Mouse (Mus musculus) lung, adult 2 months (tissue): ENCODE measurements around the gene Dclre1a.

ENCODE experiments used
- CTCF ChIP-seq: fragments of 200-500 bp; IDR thresholded peaks from 2 replicates; pipeline ENCODE4 v1.5.1; 2011; ENCODE audit warnings: mild to moderate bottlenecking, low read length, control low read depth; ENCODE audit not compliant: insufficient read depth
- POLR2A ChIP-seq: fragments of 200-500 bp; IDR thresholded peaks from 2 replicates; pipeline ENCODE4 v1.6.1; 2011; ENCODE audit warnings: low read depth, mild to moderate bottlenecking, control low read depth, low read length, borderline replicate concordance; ENCODE audit errors: extremely low read depth

DNA sequence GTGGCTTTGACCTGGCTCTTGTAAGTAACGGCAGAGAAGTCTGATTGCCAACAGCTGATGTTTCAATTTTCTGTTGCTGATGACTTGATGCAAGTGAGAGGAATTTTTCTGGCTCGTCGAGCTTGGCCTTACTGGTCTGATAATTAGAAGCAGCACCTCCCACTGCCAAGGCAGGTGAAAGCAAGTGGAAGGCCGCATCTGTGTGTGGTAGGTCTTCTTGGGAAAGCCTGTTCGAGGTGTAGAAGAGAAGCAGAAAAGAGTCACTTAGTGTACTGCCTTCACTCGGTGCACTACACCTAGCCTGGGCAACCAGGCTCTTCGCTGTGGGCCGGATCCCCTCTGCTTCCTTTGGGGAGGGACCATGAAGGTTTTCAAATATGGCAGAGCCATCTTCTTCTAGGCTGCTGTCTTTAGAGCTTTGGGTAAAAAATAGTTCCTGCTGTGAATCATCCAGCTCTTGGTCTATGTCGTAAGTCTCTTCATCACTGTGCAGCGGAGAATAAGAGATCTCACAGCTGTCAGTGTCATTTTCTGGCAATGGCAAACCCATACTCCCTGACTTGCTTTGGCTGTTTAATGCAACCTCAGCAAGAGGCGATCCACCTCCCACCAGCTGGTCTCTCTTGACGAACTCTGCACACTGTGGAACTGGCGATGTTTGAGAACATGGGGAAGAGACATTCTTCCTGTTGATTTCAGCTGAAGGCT, 3.2 kb downstream of the Dclre1a start:
- no peak for TF ChIP-seq POLR2A
- TF ChIP-seq CTCF = no peak
